Mouse (Mus musculus) olfactory bulb, adult 2 months (tissue): ENCODE results near the gene Il20.

ENCODE experiments used
- CTCF ChIP-seq: fragments of 200-500 bp; IDR thresholded peaks from 2 replicates; pipeline ENCODE4 v1.5.1; 2012; ENCODE audit warnings: low read depth, mild to moderate bottlenecking, low read length, moderate library complexity; ENCODE audit not compliant: insufficient read depth
- POLR2A ChIP-seq: fragments of 200-500 bp; IDR thresholded peaks from 2 replicates; pipeline ENCODE4 v1.6.1; 2012; ENCODE audit warnings: mild to moderate bottlenecking, low read depth, low read length, moderate library complexity; ENCODE audit not compliant: insufficient read depth

DNA sequence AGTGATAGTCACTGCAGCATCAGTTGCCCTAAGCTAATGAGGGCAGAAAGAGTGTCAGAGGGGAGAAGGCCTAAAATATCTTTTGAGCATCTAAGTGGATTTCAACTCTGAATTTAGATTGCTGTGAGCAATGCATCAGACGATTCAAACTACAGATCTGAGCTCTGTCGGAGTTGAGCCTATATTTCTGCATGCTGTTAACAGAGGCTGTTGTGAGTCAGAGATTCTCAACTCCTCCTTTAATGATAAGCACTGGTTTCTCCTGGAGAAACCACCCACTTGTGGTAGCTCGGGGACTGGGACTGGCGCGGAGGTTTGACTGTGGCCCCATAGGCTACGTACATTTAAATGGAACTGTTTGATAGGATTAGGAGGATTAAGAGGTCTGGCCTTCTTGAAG is 16.8 kb downstream of the Il20 start:
- TF ChIP-seq CTCF (no peak), POLR2A (no peak)
